Mouse (Mus musculus) liver, embryonic 16.5 days (tissue): ENCODE data around the gene Zhx3. TPM values are rescaled to one million over a fixed set of nuclear protein-coding genes. Genes with fewer than 3 reads are reported as not detected.
A peak's percentile ranks its signal among the peaks of the same experiment; 100 is the strongest.

Experiments
- ATAC-seq: fragments of 200-750 bp; cut with Nextera tagmentation; 2 replicates; pipeline ENCODE4 v1.8.0; 2017; ENCODE audit warnings: low read depth, mild to moderate bottlenecking, moderate number of reproducible peaks, moderate library complexity
- H3K27ac ChIP-seq: fragments of 300-500 bp; sonication (generic); 2 replicates; pipeline ENCODE4 v1.5.1; 2014; ENCODE audit warnings: mild to moderate bottlenecking, low read length
- H3K27me3 ChIP-seq: fragments of 300-500 bp; sonication (generic); 2 replicates; pipeline ENCODE4 v1.6.1; 2014; ENCODE audit warnings: low read depth, low read length, mixed read lengths; ENCODE audit not compliant: control insufficient read depth, insufficient read depth
- H3K36me3 ChIP-seq: fragments of 300-500 bp; sonication (generic); 2 replicates; pipeline ENCODE4 v1.6.1; 2014; ENCODE audit warnings: mild to moderate bottlenecking; ENCODE audit not compliant: control insufficient read depth, insufficient read depth
- H3K4me1 ChIP-seq: fragments of 300-500 bp; sonication (generic); 2 replicates; pipeline ENCODE4 v1.6.1; 2014; ENCODE audit warnings: low read depth, low read length, mixed read lengths; ENCODE audit not compliant: control insufficient read depth
- H3K4me2 ChIP-seq: fragments of 300-500 bp; sonication (generic); 2 replicates; pipeline ENCODE4 v1.6.1; 2014; ENCODE audit warnings: low read depth, low read length, mixed read lengths
- H3K4me3 ChIP-seq: fragments of 300-500 bp; sonication (generic); 2 replicates; pipeline ENCODE4 v1.5.1; 2014; ENCODE audit warnings: low read depth, mild to moderate bottlenecking, low read length
- H3K9ac ChIP-seq: fragments of 300-500 bp; sonication (generic); 2 replicates; pipeline ENCODE4 v1.6.1; 2014; ENCODE audit warnings: low read depth, low read length
- H3K9me3 ChIP-seq: fragments of 300-500 bp; sonication (generic); replicated peaks from 2 replicates; pipeline ENCODE4 v1.6.1; 2016; ENCODE audit warnings: low read length; ENCODE audit not compliant: control insufficient read depth
- WGBS: fragments of 180-500 bp; shearing (Covaris S2); extraction: QIAGEN DNeasy Blood & Tissue Kit; methylation state at CpG from one replicate; pipeline ENCODE4 v1.1.7; 2014; ENCODE audit not compliant: insufficient replicate concordance; 5-methylcytosine and 5-hydroxymethylcytosine counted together
- polyA plus RNA-seq: library from polyadenylated mRNA; unstranded; fragments of >200 nt; fragmentation: Nextera tagmentation; extraction: Ambion mirVana; gene quantifications from 2 replicates; pipeline ENCODE4 v1.2.1, GENCODE M21; 2015

Gene Zhx3
- polyA plus RNA-seq = 2.5 and 3.2 TPM in 2 replicates

DNA sequence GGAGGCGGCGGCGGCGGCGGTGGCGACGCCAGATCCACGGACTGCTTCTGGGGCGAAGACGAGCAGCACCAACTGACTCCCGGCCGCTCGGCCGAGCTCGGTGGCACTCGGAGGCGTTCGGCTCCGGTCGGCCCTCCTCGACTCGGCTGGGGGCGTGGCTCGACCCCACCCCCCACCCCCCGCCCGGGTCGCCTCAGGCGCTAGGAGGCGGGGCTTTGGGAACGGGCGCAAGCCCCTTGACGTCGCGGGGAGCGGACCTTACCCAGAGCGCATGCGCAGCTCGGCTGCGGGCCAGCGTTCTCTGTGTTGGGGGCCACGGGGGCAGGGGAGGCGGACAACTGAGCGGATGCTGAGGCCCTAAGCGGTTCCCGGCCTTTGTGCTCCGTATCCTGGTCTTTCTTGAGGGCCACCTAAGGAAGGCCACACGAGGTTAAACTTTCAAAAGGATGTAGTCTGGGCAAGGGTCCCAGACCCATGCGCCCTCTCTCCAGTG lies at the start of gene Zhx3:
Zhx3 (minus strand) TSS at position 109 of the 493 bp plus-strand sequence.
- Histone ChIP-seq H3K4me3 (peak within 1 kb of the TSS; percentile 85), H3K9me3 (peaks cover 4% of the 10 kb centered on the region; the same call in 1 of the 2 replicates), H3K36me3 (no peaks in the 10 kb centered on the region), H3K27me3 (no peaks in the 10 kb centered on the region), H3K4me2 (peak within 1 kb of the TSS; percentile 97), H3K4me1 (peaks cover 2% of the 10 kb centered on the region), H3K27ac (peak within 1 kb of the TSS; percentile 90), H3K9ac (peak within 1 kb of the TSS; percentile 95)
- under 1% methylated on average over 45 of the region's 48 CpGs for WGBS
- ATAC-seq = peak; percentile 91

DNA sequence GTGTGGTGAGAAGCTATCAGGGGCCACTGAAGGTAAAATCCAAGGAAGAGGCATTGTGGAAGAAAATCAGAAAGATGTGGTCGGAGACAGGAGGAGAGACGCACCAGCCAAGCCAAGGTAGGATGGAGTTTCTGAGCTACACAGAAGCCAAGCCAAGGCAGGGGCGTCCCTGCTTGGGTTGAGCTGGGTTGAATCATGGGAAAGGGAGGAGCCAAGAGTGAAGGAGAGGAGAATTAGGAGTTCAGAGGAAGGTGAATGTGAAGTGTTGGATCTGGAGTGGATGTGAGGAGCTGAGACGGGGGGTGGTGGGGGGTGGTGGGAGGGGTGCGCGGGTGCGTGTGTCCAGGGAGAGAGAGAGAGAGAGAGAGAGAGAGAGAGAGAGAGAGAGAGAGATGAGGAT lies 48.5 kb upstream of the Zhx3 start:
- Histone ChIP-seq H3K4me3 (no peak overlapping the region), H3K4me2 (no peak overlapping the region), H3K36me3 (no peaks in the 10 kb centered on the region), H3K27me3 (no peaks in the 10 kb centered on the region), H3K27ac (no peak overlapping the region), H3K9me3 (no peaks in the 10 kb centered on the region), H3K4me1 (no peaks in the 10 kb centered on the region), H3K9ac (no peak overlapping the region)
- no peak for ATAC-seq
- 62% methylated on average over 7 of the region's 7 CpGs for WGBS

DNA sequence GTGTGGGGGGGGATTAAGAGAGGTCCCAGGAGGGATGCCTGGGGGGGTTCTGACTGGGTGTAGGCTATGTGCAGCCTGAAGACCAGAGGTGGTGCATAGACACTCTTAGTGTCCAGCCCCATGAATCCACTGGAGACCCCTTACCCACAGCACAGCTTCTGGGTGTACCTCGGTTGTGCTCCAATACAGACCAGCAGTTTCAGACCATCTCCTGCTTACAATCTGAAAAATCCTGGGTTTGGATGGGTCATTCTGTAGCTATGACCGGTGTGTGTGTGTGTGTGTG lies 46.1 kb upstream of the Zhx3 start:
- WGBS = 87% methylated on average over 2 of the region's 2 CpGs

DNA sequence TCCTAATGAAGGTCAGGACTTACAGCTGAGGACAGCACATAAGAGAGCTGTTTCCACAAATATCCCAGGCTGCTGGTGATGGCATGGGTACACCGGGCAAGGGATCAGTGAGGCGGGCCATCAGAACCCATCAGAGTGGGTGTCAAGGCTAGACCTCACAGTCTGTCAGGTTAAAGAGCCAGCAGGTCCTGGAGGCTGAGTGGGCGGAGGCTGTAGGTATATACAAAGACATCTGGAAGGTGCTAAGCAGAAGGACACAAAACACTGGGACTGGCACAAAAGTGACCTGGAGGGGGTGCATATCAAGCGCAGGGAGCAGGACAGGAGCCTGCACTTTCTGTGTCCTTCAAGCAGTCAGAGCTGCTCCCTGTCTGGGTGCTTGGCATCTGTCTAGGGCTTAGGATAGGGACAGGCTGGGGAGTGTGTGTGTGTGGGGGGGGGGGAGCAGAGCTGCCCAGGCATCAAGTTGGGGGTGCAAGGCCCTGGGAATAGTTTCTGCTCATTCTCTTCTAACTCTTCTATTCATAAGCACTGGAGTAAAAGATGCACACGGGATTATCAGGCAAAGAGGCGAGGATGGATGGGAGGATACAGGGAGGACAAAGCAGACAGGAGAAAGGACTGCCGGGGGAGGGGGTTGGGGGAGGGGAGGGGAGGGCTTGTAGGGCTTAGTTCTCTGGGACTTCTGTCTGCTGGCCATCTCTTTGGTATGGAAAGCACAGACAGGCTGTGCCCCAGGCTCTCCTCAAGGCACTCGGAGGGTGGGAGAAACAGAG lies 45.5 kb upstream of the Zhx3 start:
- no peak for ATAC-seq
- no peaks in the 10 kb centered on the region for H3K36me3 ChIP-seq
- H3K4me3 ChIP-seq = no peak overlapping the region
- WGBS = 46% methylated on average over 8 of the region's 8 CpGs
- no peak overlapping the region for H3K4me2 ChIP-seq
- H3K4me1 ChIP-seq = no peaks in the 10 kb centered on the region
- H3K9me3 ChIP-seq = no peaks in the 10 kb centered on the region
- H3K27ac ChIP-seq = no peak overlapping the region
- H3K9ac ChIP-seq = no peak overlapping the region
- peaks cover 9% of the 10 kb centered on the region for H3K27me3 ChIP-seq

More for the DNA sequence above, 46.1 kb upstream of the Zhx3 start:
- Histone ChIP-seq H3K27ac (no peak overlapping the region), H3K9me3 (no peaks in the 10 kb centered on the region), H3K4me1 (no peaks in the 10 kb centered on the region), H3K4me2 (no peak overlapping the region), H3K27me3 (peaks cover 9% of the 10 kb centered on the region), H3K36me3 (no peaks in the 10 kb centered on the region), H3K4me3 (no peak overlapping the region), H3K9ac (no peak overlapping the region)
- no peak for ATAC-seq

DNA sequence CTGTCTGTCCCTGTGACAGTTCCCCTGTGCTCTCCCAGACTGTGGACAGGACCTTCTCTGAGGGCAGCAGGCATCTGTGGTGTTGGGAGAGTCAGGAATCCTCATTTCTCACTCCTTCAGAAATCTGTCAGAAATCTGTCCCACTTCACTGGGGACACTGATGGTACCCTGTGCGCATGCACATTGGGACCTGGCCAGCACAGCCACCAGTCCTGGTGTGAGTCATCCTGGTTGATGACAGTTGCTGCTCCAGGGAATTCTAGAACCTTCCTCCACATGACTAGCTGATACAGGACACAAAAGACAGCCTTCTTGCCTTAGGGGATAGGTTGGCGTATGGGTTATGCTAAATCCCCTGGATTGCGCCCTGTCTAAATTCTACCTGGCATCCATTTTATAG lies 44.5 kb upstream of the Zhx3 start:
- H3K4me1 ChIP-seq = no peaks in the 10 kb centered on the region
- H3K9me3 ChIP-seq = no peaks in the 10 kb centered on the region
- WGBS = 85% methylated on average over 3 of the region's 3 CpGs
- H3K27ac ChIP-seq = no peak overlapping the region
- no peak overlapping the region for H3K9ac ChIP-seq
- ATAC-seq = no peak
- H3K36me3 ChIP-seq = no peaks in the 10 kb centered on the region
- H3K4me3 ChIP-seq = no peak overlapping the region
- peaks cover 19% of the 10 kb centered on the region for H3K27me3 ChIP-seq
- H3K4me2 ChIP-seq = no peak overlapping the region

DNA sequence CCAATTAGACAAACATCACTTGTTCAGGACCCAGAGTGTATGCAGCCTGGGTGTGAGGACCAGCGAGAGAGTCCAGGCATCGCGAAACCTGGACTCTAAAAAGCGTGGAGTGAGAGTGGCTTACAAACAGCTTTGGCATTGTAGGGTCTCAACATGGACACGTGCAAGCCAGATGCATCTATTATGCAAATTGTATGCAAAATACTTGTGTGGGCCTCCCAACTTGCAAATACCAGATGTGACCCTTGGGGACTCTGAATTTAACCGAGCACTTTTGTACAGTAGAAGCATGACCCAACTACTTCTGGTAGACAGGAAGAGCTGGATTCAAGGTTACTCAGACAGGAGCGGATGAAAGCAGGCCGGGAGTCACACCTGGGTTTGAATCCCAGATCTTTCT lies 43.9 kb upstream of the Zhx3 start:
- WGBS = 69% methylated on average over 8 of the region's 8 CpGs
- no peaks in the 10 kb centered on the region for H3K36me3 ChIP-seq
- H3K9me3 ChIP-seq = no peaks in the 10 kb centered on the region
- no peak overlapping the region for H3K9ac ChIP-seq
- H3K4me3 ChIP-seq = no peak overlapping the region
- peaks cover 25% of the 10 kb centered on the region for H3K27me3 ChIP-seq
- H3K4me2 ChIP-seq = no peak overlapping the region
- H3K27ac ChIP-seq = no peak overlapping the region
- H3K4me1 ChIP-seq = no peaks in the 10 kb centered on the region
- ATAC-seq = no peak

DNA sequence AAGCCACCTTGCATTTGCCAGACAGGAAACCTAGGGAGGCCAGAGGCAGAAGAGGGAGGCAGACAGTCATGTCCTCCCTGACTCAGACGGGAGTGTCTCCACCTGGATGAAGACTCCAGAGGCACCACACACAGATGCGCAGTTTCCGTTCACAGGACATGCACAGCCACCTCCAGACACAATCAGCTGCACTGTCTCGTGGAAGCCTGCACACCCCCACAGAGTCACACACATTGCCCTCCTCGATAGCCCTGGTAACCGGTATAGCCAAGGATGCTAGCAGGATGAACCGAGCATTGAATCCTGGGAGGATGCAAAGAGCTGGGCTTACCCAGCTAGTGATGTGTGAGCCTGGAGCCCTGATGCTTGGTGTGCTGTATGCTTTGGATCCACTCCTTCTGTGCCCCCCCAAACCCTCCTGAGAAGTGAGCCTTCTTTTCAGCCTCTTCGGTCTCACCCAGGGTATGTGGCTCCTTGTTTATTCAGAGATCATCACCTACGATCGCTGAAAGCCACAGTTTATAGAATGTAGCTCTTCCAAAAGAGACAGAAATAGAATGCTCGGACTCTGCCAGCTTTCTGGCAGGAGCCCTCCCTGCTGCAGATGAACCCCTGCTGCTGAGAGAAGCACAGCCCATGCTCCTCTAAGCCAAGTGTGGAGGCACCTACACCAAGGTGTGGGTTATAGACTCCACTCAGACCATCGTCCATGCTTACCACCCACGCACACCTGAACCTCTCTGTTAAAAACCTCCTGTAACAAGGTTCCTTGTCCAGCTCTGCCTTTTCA lies 43.2 kb upstream of the Zhx3 start:
- Histone ChIP-seq H3K4me3 (no peak overlapping the region), H3K9ac (no peak overlapping the region)

DNA sequence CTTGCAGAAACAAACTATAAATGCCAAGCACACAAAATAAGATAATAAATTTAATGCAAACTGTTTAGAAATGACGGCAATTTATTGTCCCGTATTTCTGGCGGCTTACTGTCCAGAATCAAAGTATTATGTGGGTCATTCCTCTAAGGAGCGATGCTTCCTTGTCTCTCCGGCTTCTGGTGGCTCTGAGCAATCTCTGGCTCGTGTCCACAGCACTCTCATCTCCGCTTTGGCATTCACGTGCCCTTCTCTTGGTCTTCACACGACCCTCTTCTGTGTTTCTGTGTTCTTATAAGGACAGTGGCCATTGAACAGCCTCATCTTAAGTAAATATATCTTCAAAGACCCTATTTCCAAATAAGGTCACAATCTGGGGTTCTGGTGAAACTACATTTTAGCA lies 41.9 kb upstream of the Zhx3 start:
- no peak overlapping the region for H3K27ac ChIP-seq
- 54% methylated on average over 9 of the region's 9 CpGs for WGBS
- H3K27me3 ChIP-seq = peaks cover 40% of the 10 kb centered on the region
- ATAC-seq = no peak
- no peak overlapping the region for H3K4me2 ChIP-seq
- no peak overlapping the region for H3K4me3 ChIP-seq
- no peak overlapping the region for H3K9ac ChIP-seq
- H3K36me3 ChIP-seq = no peaks in the 10 kb centered on the region
- no peaks in the 10 kb centered on the region for H3K9me3 ChIP-seq
- no peaks in the 10 kb centered on the region for H3K4me1 ChIP-seq

More for the DNA sequence above, 43.2 kb upstream of the Zhx3 start:
- H3K36me3 ChIP-seq = no peaks in the 10 kb centered on the region
- H3K4me2 ChIP-seq = no peak overlapping the region
- ATAC-seq = no peak
- H3K27ac ChIP-seq = no peak overlapping the region
- peaks cover 32% of the 10 kb centered on the region for H3K27me3 ChIP-seq
- no peaks in the 10 kb centered on the region for H3K9me3 ChIP-seq
- no peaks in the 10 kb centered on the region for H3K4me1 ChIP-seq
- 63% methylated on average over 13 of the region's 13 CpGs for WGBS

DNA sequence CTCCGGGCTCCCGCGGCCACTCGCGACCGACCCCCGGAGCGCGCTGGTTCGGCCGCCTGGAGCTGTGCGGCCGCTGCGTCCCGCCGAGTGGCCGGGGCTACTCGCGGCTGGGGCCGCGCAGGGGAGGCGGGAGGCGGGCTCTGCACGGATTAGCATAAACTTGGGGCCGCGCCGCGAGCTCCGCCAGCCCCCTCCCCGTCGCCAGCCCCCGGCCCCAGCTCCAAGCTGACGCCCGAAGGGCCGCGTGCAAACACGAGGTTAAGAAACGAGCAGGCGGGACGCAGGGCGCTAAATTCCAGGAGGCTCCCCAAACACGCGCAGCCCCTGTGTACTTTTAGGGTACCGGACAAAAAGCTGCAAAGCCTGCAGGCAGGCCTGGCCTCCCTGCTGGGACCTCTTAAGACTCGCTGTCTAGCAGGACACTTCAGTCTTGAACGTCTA lies 39.5 kb upstream of the Zhx3 start, which contains the start of gene Emilin3:
Emilin3 (minus strand) TSS at position 98 of the 441 bp plus-strand sequence.
- Histone ChIP-seq H3K4me3 (peak within 1 kb of the TSS; percentile 29), H3K36me3 (no peaks in the 10 kb centered on the region), H3K9me3 (no peaks in the 10 kb centered on the region), H3K9ac (no peak within 1 kb of the TSS), H3K27ac (no peak within 1 kb of the TSS), H3K4me1 (no peaks in the 10 kb centered on the region), H3K4me2 (peak within 1 kb of the TSS; percentile 50), H3K27me3 (peaks cover 40% of the 10 kb centered on the region)
- 2% methylated on average over 46 of the region's 46 CpGs for WGBS
- no peak for ATAC-seq
